ENCODE assay signal across 33 mouse cellular contexts in the genomic region with DNA sequence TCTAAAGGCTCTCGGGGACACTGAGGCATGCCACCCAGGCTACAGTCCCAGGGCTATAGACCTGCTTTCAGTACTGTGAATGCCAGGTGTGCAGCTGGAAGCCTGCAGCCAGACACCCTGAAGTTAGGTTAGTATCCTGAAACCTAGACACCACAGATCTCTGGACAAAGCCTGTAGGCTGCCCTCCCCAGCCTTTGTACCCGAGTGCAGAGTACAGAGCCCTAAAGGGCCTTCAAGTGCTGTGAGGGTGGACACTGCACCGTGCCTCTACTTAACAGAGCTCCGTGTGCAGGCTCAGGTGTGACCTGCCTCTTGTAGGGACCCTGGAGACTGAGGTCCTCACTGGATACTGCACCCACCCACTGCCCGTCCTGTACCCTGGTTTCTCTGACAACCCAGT. TPM values are rescaled to one million over a fixed set of nuclear protein-coding genes. Genes with fewer than 3 reads are reported as not detected.
A peak's percentile ranks its signal among the peaks of the same experiment; 100 is the strongest.
DNase-seq lines count a peak whose midpoint lies in the region; ATAC-seq lines count a peak whose summit lies in the region.
"Had no signal": no experiment of that assay in that cellular context is flagged by ENCODE, and none has a peak within 500 bp of the region (broad histone marks: within the 10 kb centered on the region; RNA-seq: fewer than 3 reads in every experiment).

No protein-coding gene starts in this region.

- H3K9me3 ChIP-seq in forebrain, embryonic 10.5 days, result no peaks in the 10 kb centered on the region
- no peaks in the 10 kb centered on the region for H3K9me3 ChIP-seq in forebrain, embryonic 16.5 days (ENCODE audit: control insufficient read depth, low read length)
- H3K9me3 ChIP-seq in embryonic facial prominence, embryonic 10.5 days, result no peaks in the 10 kb centered on the region
- H3K9me3 ChIP-seq in kidney, embryonic 16.5 days (ENCODE audit: low read length), result no peaks in the 10 kb centered on the region
- H3K9me3 ChIP-seq: G1E; lung, embryonic 15.5 days; midbrain, embryonic 12.5 days; neural tube, embryonic 13.5 days had no signal

- H3K9ac ChIP-seq in forebrain, embryonic 16.5 days (replicated peaks; ENCODE audit: low read depth, low read length), result no peak overlapping the region
- 0 out of 2 replicates have a peak overlapping the region, but pooled peaks have one; percentile 33 for H3K9ac ChIP-seq in kidney, embryonic 16.5 days (replicated peaks; ENCODE audit: low read length)
- H3K9ac ChIP-seq: forebrain, postnatal 0 days; lung, embryonic 15.5 days; midbrain, embryonic 12.5 days; neural tube, embryonic 13.5 days had no signal

- H3K4me2 ChIP-seq in forebrain, embryonic 16.5 days (ENCODE audit: low read length), result no peak overlapping the region
- no peak overlapping the region for H3K4me2 ChIP-seq in kidney, embryonic 16.5 days (replicated peaks; ENCODE audit: low read depth, low read length)
- H3K4me2 ChIP-seq: lung, embryonic 15.5 days; midbrain, embryonic 12.5 days; neural tube, embryonic 13.5 days had no signal

- no peaks in the 10 kb centered on the region for H3K36me3 ChIP-seq in forebrain, embryonic 10.5 days (replicated peaks)
- no peaks in the 10 kb centered on the region for H3K36me3 ChIP-seq in forebrain, embryonic 16.5 days (ENCODE audit: control insufficient read depth, insufficient read depth)
- H3K36me3 ChIP-seq in embryonic facial prominence, embryonic 10.5 days (replicated peaks), result no peaks in the 10 kb centered on the region
- no peaks in the 10 kb centered on the region for H3K36me3 ChIP-seq in kidney, embryonic 16.5 days (ENCODE audit: insufficient read depth, low read length)
- H3K36me3 ChIP-seq: G1E; lung, embryonic 15.5 days; midbrain, embryonic 12.5 days; neural tube, embryonic 13.5 days had no signal

- peak overlapping the region; percentile 56 for H3K27ac ChIP-seq in forebrain, embryonic 10.5 days
- no peak overlapping the region for H3K27ac ChIP-seq in forebrain, embryonic 16.5 days (ENCODE audit: low read length)
- peak overlapping the region; percentile 61 for H3K27ac ChIP-seq in embryonic facial prominence, embryonic 10.5 days (replicated peaks)
- H3K27ac ChIP-seq in kidney, embryonic 16.5 days (ENCODE audit: low read length), result no peak overlapping the region
- H3K27ac ChIP-seq: heart, adult 2 months; layer of hippocampus, adult 2 months; lung, embryonic 15.5 days; midbrain, embryonic 12.5 days; neural tube, embryonic 13.5 days had no signal

- H3K27me3 ChIP-seq in forebrain, embryonic 10.5 days (ENCODE audit: poor library complexity, severe bottlenecking), result no peaks in the 10 kb centered on the region
- H3K27me3 ChIP-seq in forebrain, embryonic 16.5 days (replicated peaks; ENCODE audit: control insufficient read depth, insufficient read depth, low read length), result no peaks in the 10 kb centered on the region
- H3K27me3 ChIP-seq in embryonic facial prominence, embryonic 10.5 days (replicated peaks; ENCODE audit: low read depth, poor library complexity, severe bottlenecking), result peaks cover 5% of the 10 kb centered on the region; the same call in 1 of the 2 replicates
- H3K27me3 ChIP-seq in kidney, embryonic 16.5 days (ENCODE audit: insufficient read depth, low read length), result no peaks in the 10 kb centered on the region
- H3K27me3 ChIP-seq: lung, embryonic 15.5 days; neural tube, embryonic 13.5 days had no signal

- no peak for ATAC-seq in forebrain, embryonic 16.5 days
- peak; percentile 25; the same call in 1 of the 2 replicates for ATAC-seq in kidney, embryonic 16.5 days (ENCODE audit: low FRiP score, low TSS enrichment)
- ATAC-seq: forebrain, postnatal 0 days; intestine, postnatal 0 days had no signal

- no peak for DNase-seq in forebrain, embryonic 10.5 days (ENCODE audit: extremely low spot score, low spot score)
- DNase-seq in kidney, adult 11 months, result peak; percentile 52
- DNase-seq in kidney, postnatal 4 days, result no peak
- DNase-seq in embryonic facial prominence, embryonic 10.5 days (ENCODE audit: low spot score), result no peak
- DNase-seq in layer of hippocampus, adult 9-10 months (ENCODE audit: low spot score), result no peak
- no peak for DNase-seq in right cerebral cortex, postnatal 14 days
- DNase-seq: adrenal gland, adult 8-10 months; cerebellum, adult 8-10 months; cerebellum, postnatal 25 days; forebrain, postnatal 0 days; heart, adult 2 months; heart, postnatal 14 days; layer of hippocampus, postnatal 36 days; left cerebral cortex, postnatal 4 days; liver; lung, postnatal 36 days had no signal

- H3K4me1 ChIP-seq in forebrain, embryonic 10.5 days, result peaks cover 28% of the 10 kb centered on the region
- H3K4me1 ChIP-seq in forebrain, embryonic 16.5 days (replicated peaks; ENCODE audit: control insufficient read depth, insufficient read depth, low read length), result 0 out of 2 replicates have a peak, but pooled peaks cover 6% of the 10 kb centered on the region
- peaks cover 34% of the 10 kb centered on the region for H3K4me1 ChIP-seq in embryonic facial prominence, embryonic 10.5 days
- H3K4me1 ChIP-seq in kidney, embryonic 16.5 days (ENCODE audit: insufficient read depth, low read length), result peaks cover 13% of the 10 kb centered on the region

- 86% methylated on average over 5 of the region's 5 CpGs for WGBS in forebrain, embryonic 10.5 days
- WGBS in forebrain, embryonic 16.5 days, result 75% methylated on average over 5 of the region's 5 CpGs
- WGBS in embryonic facial prominence, embryonic 10.5 days, result 83% methylated on average over 5 of the region's 5 CpGs
- whole genome bisulfite sequencing in kidney, embryonic 16.5 days, result 73% methylated on average over 5 of the region's 5 CpGs

- no peak overlapping the region for H3K4me3 ChIP-seq in forebrain, embryonic 10.5 days
- no peak overlapping the region for H3K4me3 ChIP-seq in forebrain, embryonic 16.5 days (replicated peaks; ENCODE audit: low read length)
- no peak overlapping the region for H3K4me3 ChIP-seq in embryonic facial prominence, embryonic 10.5 days
- no peak overlapping the region for H3K4me3 ChIP-seq in kidney, embryonic 16.5 days (ENCODE audit: low read length)
- H3K4me3 ChIP-seq: heart, adult 2 months; layer of hippocampus, adult 2 months; lung, embryonic 15.5 days; midbrain, embryonic 12.5 days; neural tube, embryonic 13.5 days had no signal

RNA-seq across cellular contexts. Expression of a gene that starts 19.3 kb away (rescaled TPM):
- 89.9 and 96.4 TPM in 2 replicates for polyA plus RNA-seq in forebrain, embryonic 10.5 days (2016; fragmentation: Nextera tagmentation; extraction: Ambion mirVana)
- polyA plus RNA-seq in forebrain, embryonic 16.5 days (2015; fragmentation: Nextera tagmentation; extraction: Ambion mirVana), result 59.5 and 61.7 TPM in 2 replicates
- polyA plus RNA-seq in embryonic facial prominence, embryonic 10.5 days (2016; fragmentation: Nextera tagmentation; extraction: Ambion mirVana), result 93.2 and 96.6 TPM in 2 replicates
- polyA plus RNA-seq in kidney, embryonic 16.5 days (2015; fragmentation: Nextera tagmentation; extraction: Ambion mirVana), result 257 and 266 TPM in 2 replicates

RNA-seq across cellular contexts. Expression of a gene that starts 25.9 kb away (rescaled TPM):
- polyA plus RNA-seq in forebrain, embryonic 10.5 days (2016; fragmentation: Nextera tagmentation; extraction: Ambion mirVana), result not detected in 2 replicates
- polyA plus RNA-seq in forebrain, embryonic 16.5 days (2015; fragmentation: Nextera tagmentation; extraction: Ambion mirVana), result not detected in 2 replicates
- not detected in 2 replicates for polyA plus RNA-seq in embryonic facial prominence, embryonic 10.5 days (2016; fragmentation: Nextera tagmentation; extraction: Ambion mirVana)
- not detected in 2 replicates for polyA plus RNA-seq in kidney, embryonic 16.5 days (2015; fragmentation: Nextera tagmentation; extraction: Ambion mirVana)
- polyA plus RNA-seq: embryonic facial prominence, embryonic 11.5 days; forebrain, postnatal 0 days; G1E; heart, adult 2 months; heart, embryonic 14.5 days; hindbrain, embryonic 11.5 days; hindbrain, embryonic 16.5 days; intestine, postnatal 0 days; liver, embryonic 16.5 days; lung, embryonic 15.5 days; midbrain, embryonic 12.5 days; neural tube, embryonic 13.5 days; small intestine, adult 2 months; stomach, embryonic 14.5 days; testis, adult 2 months; thymus, postnatal 0 days had no signal

RNA-seq across cellular contexts. Expression of a gene that starts 43.7 kb away (rescaled TPM):
- 10.1 and 10.2 TPM in 2 replicates for polyA plus RNA-seq in forebrain, embryonic 10.5 days (2016; fragmentation: Nextera tagmentation; extraction: Ambion mirVana)
- polyA plus RNA-seq in forebrain, embryonic 16.5 days (2015; fragmentation: Nextera tagmentation; extraction: Ambion mirVana), result 3.7 and 4.0 TPM in 2 replicates
- polyA plus RNA-seq in embryonic facial prominence, embryonic 10.5 days (2016; fragmentation: Nextera tagmentation; extraction: Ambion mirVana), result 12.4 and 12.9 TPM in 2 replicates
- polyA plus RNA-seq in kidney, embryonic 16.5 days (2015; fragmentation: Nextera tagmentation; extraction: Ambion mirVana), result 53.0 and 57.0 TPM in 2 replicates

RNA-seq across cellular contexts. Expression of a gene that starts 44.0 kb away (rescaled TPM):
- 25.4 and 26.7 TPM in 2 replicates for polyA plus RNA-seq in forebrain, embryonic 10.5 days (2016; fragmentation: Nextera tagmentation; extraction: Ambion mirVana)
- polyA plus RNA-seq in forebrain, embryonic 16.5 days (2015; fragmentation: Nextera tagmentation; extraction: Ambion mirVana), result 20.2 and 23.6 TPM in 2 replicates
- 17.1 and 20.3 TPM in 2 replicates for polyA plus RNA-seq in embryonic facial prominence, embryonic 10.5 days (2016; fragmentation: Nextera tagmentation; extraction: Ambion mirVana)
- 23.7 and 27.0 TPM in 2 replicates for polyA plus RNA-seq in kidney, embryonic 16.5 days (2015; fragmentation: Nextera tagmentation; extraction: Ambion mirVana)

Comparison
In these comparisons a context has a peak if more than half of its experiments do, and no peak if none do; other contexts are left out.
1. H3K27ac ChIP-seq: peak in forebrain, embryonic 10.5 days (single experiment) and embryonic facial prominence, embryonic 10.5 days (single experiment); none in forebrain, embryonic 16.5 days (single experiment) and kidney, embryonic 16.5 days (single experiment).